Mouse (Mus musculus) kidney, postnatal 0 days (tissue): Measurements from ENCODE around the gene Gnaq. TPM values are rescaled to one million over a fixed set of nuclear protein-coding genes. Genes with fewer than 3 reads are reported as not detected.
A peak's percentile ranks its signal among the peaks of the same experiment; 100 is the strongest.

Experiments
- ATAC-seq: fragments of 200-750 bp; cut with Nextera tagmentation; replicated peaks from 2 replicates; pipeline ENCODE4 v1.8.0; 2017; ENCODE audit warnings: low read depth, moderate number of reproducible peaks, moderate TSS enrichment, moderate library complexity; ENCODE audit not compliant: low FRiP score
- DNase-seq: peaks from one replicate; pipeline ENCODE4 v3.0.0-alpha.2; 2016; ENCODE audit warnings: low spot score
- H3K27ac ChIP-seq: fragments of 300-500 bp; sonication (generic); 2 replicates; pipeline ENCODE4 v1.5.1; 2014; ENCODE audit warnings: mild to moderate bottlenecking
- H3K27me3 ChIP-seq: fragments of 300-500 bp; sonication (generic); 2 replicates; pipeline ENCODE4 v1.6.1; 2014; ENCODE audit warnings: low read length, mixed read lengths; ENCODE audit not compliant: insufficient read depth
- H3K36me3 ChIP-seq: fragments of 300-500 bp; sonication (generic); 2 replicates; pipeline ENCODE4 v1.6.1; 2014; ENCODE audit warnings: low read length, mixed read lengths; ENCODE audit not compliant: insufficient read depth
- H3K4me1 ChIP-seq: fragments of 300-500 bp; sonication (generic); replicated peaks from 2 replicates; pipeline ENCODE4 v1.6.1; 2014; ENCODE audit warnings: antibody characterized with exemption, low read length, mixed read lengths; ENCODE audit not compliant: insufficient read depth
- H3K4me2 ChIP-seq: fragments of 300-500 bp; sonication (generic); 2 replicates; pipeline ENCODE4 v1.6.1; 2014; ENCODE audit warnings: mild to moderate bottlenecking, low read length, moderate library complexity, mixed read lengths
- H3K4me3 ChIP-seq: fragments of 300-500 bp; sonication (generic); replicated peaks from 2 replicates; pipeline ENCODE4 v1.5.1; 2014; ENCODE audit warnings: low read depth, low read length
- H3K9ac ChIP-seq: fragments of 300-500 bp; sonication (generic); 2 replicates; pipeline ENCODE4 v1.6.1; 2014; ENCODE audit warnings: low read depth, low read length
- H3K9me3 ChIP-seq: fragments of 300-500 bp; sonication (generic); replicated peaks from 2 replicates; pipeline ENCODE4 v1.6.1; 2016; ENCODE audit warnings: low read length, inconsistent platforms, mixed read lengths
- CTCF ChIP-seq: IDR thresholded peaks from 2 replicates; pipeline ENCODE4 v1.5.1; 2016; ENCODE audit warnings: antibody characterized with exemption, low read depth, mild to moderate bottlenecking, moderate library complexity
- WGBS: fragments of 180-500 bp; shearing (Covaris S2); extraction: QIAGEN DNeasy Blood & Tissue Kit; methylation state at CpG from one replicate; pipeline ENCODE4 v1.1.7; 2014; 5-methylcytosine and 5-hydroxymethylcytosine counted together
- polyA plus RNA-seq: library from polyadenylated mRNA; unstranded; fragments of >200 nt; fragmentation: Nextera tagmentation; extraction: Ambion mirVana; gene quantifications from 2 replicates; pipeline ENCODE4 v1.2.1, GENCODE M21; 2015

Gene Gnaq
- polyA plus RNA-seq, 1 experiment from 2014 or later: 27.2 TPM

DNA sequence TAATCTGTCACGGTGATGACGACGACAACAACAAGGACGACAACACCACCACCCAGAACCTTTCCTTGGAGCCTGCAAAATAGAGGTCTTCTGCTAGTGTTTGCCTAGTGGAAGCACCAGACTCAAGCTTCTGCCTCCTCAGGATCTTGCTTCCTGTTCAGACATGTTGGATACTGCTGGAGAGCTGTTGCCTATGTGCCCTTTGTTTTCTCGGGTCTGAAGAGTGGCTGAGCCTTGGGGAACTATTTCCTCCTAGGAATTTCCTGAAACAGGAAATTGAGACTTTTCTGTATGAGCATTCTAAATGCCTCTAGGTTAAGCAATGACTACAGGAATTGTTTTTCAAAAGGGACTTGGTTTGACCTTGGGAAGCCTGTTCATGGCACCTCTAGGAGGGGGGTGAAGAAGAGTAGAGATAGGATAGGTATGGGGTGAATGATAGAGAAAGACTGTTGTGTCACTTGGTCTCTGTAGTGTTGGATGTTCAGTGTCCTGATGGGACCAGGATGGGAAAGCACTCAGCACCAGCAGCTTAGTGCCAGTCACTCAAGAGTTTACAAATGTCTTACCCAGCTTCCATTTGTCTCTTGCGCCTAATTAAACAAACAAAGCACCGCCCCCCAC is 49.3 kb downstream of the Gnaq start:
- DNase-seq: peak; percentile 64

DNA sequence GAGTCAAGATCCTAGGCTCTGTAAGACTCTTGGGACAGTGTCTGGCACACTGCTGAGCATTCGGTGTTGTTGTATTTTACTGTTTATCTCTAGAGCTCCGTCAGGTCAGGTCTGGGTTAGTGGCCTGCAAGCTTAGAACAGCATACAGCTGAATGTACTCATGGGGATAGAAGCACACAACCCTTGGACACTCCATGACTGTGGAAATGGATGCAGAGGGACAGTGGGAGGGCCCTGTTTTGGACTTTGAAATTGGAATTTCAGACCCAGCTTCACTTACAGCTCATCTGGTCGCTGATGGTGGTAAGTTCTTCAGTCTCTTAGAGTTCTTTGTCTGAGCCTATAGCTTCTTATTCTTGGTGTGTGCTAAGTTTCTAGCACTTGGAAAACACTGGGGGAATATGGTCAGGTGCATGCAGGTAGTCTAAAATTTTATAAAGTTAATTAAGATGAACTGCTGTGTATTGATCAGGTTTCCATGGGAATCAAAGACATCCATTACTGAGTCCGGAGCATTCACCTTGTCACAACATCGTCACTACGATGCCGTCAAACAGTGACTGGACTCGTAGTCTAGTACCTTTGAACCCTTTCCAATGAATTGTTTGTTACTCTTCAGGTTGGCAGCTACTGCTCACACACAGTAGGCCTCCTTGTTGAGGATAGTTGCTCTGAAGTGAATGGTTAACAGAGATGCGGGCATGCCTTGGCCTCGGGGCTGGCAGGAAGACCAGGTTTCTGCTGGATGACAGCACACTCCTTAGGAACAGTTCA is 51.1 kb downstream of the Gnaq start:
- no peak overlapping the region for H3K4me2 ChIP-seq
- H3K27ac ChIP-seq: no peak overlapping the region
- no peak overlapping the region for H3K9ac ChIP-seq
- DNase-seq: no peak
- peaks cover 33% of the 10 kb centered on the region for H3K4me1 ChIP-seq
- 79% methylated on average over 10 of the region's 10 CpGs for WGBS
- no peaks in the 10 kb centered on the region for H3K36me3 ChIP-seq
- TF ChIP-seq CTCF: no peak
- ATAC-seq: no peak
- H3K4me3 ChIP-seq: no peak overlapping the region
- H3K27me3 ChIP-seq: no peaks in the 10 kb centered on the region
- no peaks in the 10 kb centered on the region for H3K9me3 ChIP-seq

More for the DNA sequence above, 49.3 kb downstream of the Gnaq start:
- Histone ChIP-seq H3K4me1 (peaks cover 33% of the 10 kb centered on the region), H3K36me3 (no peaks in the 10 kb centered on the region), H3K9ac (no peak overlapping the region), H3K4me3 (no peak overlapping the region), H3K4me2 (no peak overlapping the region), H3K27ac (peak overlapping the region; percentile 70; the same call in 1 of the 2 replicates), H3K27me3 (no peaks in the 10 kb centered on the region), H3K9me3 (no peaks in the 10 kb centered on the region)
- no peak for ATAC-seq
- TF ChIP-seq CTCF: no peak
- WGBS: 76% methylated on average over 7 of the region's 7 CpGs

DNA sequence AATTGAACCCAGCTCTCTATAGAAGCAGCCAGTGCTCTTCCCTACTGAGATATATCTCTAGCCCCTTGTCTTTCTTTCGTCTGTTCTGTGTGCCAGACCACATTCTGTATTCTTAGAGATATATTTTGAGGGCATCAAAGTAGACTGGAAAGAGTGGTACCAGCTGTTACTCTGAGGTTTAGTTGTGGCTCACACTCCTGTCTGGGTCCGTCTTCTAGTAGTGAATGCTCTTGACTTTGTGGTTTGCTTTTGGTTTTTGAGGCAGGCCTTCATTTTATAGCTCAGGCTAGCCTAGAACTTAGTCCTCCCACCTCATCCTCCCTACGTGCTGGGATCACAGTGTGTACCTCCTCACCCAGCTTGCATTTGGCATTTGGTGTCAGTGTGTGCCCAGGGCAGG is 54.4 kb downstream of the Gnaq start:
- Histone ChIP-seq H3K4me1 (peaks cover 16% of the 10 kb centered on the region; the same call in 1 of the 2 replicates), H3K9me3 (no peaks in the 10 kb centered on the region), H3K27me3 (no peaks in the 10 kb centered on the region), H3K27ac (peak overlapping the region; percentile 34; the same call in 1 of the 2 replicates), H3K36me3 (no peaks in the 10 kb centered on the region), H3K4me3 (no peak overlapping the region), H3K9ac (no peak overlapping the region), H3K4me2 (no peak overlapping the region)
- DNase-seq: no peak
- 69% methylated on average over 3 of the region's 3 CpGs for WGBS
- ATAC-seq: no peak
- no peak for TF ChIP-seq CTCF

DNA sequence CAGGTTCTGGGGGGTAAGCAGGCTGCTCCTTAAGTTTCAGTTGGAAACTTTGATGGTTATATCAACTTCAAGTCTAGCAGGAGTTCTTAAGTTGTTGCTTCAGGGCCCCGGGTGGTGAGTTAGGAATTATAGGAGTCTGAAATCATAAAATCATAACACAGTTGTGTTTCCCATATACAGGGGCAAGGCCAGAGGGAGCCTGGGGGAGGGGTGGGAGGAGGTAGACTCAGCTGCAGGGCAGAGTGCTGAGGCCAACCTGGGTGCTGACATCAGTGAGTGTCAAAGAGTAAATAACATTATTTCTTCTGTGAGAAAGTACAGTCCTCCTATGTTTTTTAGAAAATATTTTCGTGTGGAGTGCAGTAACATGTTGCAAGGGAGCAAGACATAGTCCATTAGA is 55.3 kb downstream of the Gnaq start:
- H3K36me3 ChIP-seq: no peaks in the 10 kb centered on the region
- no peak overlapping the region for H3K9ac ChIP-seq
- TF ChIP-seq CTCF: no peak
- no peak for ATAC-seq
- peaks cover 14% of the 10 kb centered on the region; the same call in 1 of the 2 replicates for H3K4me1 ChIP-seq
- no peak for DNase-seq
- no peaks in the 10 kb centered on the region for H3K27me3 ChIP-seq
- no peaks in the 10 kb centered on the region for H3K9me3 ChIP-seq
- no peak overlapping the region for H3K4me3 ChIP-seq
- no peak overlapping the region for H3K4me2 ChIP-seq
- H3K27ac ChIP-seq: peak overlapping the region; percentile 54
- 39% methylated on average over 2 of the region's 2 CpGs for WGBS

DNA sequence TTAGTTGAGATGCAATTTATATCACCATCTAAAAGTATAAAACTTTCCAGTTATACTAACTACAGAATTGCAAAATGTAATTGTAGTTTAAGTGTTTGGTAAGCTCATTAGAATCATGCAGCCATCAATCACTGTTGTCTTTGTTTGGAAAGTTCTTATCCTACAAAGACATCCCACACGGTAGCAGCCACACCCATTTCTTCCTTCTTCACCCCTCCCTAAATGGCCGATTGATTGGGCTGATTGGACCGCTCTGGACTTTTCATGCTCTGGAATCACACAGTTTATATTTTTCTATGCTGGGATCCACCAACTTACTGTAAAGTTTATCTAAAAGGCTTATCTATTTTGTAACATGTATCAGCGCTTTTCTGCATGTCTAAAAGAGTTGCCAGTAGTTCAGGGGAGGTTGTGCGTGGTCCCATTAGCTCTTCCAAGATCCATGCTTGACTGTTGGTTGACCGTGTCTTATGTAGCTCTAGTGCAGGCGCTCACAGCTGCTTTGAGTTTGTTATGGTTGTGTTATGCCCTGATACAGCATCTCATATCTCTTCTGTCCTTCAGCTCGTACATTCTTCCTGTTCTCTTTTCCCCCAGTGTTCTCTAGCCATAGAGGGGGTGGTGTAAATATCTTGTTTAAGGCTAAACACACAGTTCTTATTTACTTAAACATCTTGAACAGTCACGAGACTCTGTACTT is 56.6 kb downstream of the Gnaq start:
- H3K4me1 ChIP-seq: peaks cover 14% of the 10 kb centered on the region; the same call in 1 of the 2 replicates
- H3K27me3 ChIP-seq: no peaks in the 10 kb centered on the region
- DNase-seq: no peak
- no peak overlapping the region for H3K27ac ChIP-seq
- no peak overlapping the region for H3K4me3 ChIP-seq
- H3K4me2 ChIP-seq: no peak overlapping the region
- no peak for ATAC-seq
- H3K36me3 ChIP-seq: no peaks in the 10 kb centered on the region
- 79% methylated on average over 9 of the region's 9 CpGs for WGBS
- no peak overlapping the region for H3K9ac ChIP-seq
- no peaks in the 10 kb centered on the region for H3K9me3 ChIP-seq
- no peak for TF ChIP-seq CTCF

DNA sequence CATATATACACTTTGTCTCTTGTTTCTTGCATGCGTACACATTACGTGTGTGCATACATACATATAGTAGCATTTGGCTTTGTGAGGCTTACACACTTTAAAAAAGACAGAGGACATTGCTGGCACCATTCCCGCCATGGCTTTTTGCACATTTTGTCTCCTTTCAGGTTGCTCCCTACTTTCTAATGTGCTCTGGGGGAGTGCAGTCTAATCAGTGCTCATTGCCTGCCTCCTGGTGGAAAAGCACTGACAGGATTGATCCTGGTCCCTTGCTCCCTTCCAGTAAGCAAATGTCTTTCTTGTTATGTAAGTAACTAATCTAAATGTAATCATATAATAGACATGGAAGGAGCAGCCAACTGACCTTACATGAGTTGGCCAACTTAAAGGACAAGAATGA is 65.5 kb downstream of the Gnaq start:
- 91% methylated on average over 3 of the region's 3 CpGs for WGBS
- Histone ChIP-seq H3K27me3 (no peaks in the 10 kb centered on the region), H3K9ac (no peak overlapping the region), H3K27ac (no peak overlapping the region), H3K9me3 (no peaks in the 10 kb centered on the region), H3K36me3 (no peaks in the 10 kb centered on the region), H3K4me2 (no peak overlapping the region), H3K4me1 (peaks cover 6% of the 10 kb centered on the region; the same call in 1 of the 2 replicates), H3K4me3 (no peak overlapping the region)
- ATAC-seq: no peak
- peak; percentile 60 for TF ChIP-seq CTCF
- no peak for DNase-seq
